Mouse (Mus musculus) retina, postnatal 7 days (tissue): Measurements from ENCODE around the gene Nisch.

Source experiments
- DNase-seq: peaks from one replicate; pipeline ENCODE4 v3.0.0-alpha.2; 2012; ENCODE audit warnings: low read depth, low spot score

Gene Nisch

DNA sequence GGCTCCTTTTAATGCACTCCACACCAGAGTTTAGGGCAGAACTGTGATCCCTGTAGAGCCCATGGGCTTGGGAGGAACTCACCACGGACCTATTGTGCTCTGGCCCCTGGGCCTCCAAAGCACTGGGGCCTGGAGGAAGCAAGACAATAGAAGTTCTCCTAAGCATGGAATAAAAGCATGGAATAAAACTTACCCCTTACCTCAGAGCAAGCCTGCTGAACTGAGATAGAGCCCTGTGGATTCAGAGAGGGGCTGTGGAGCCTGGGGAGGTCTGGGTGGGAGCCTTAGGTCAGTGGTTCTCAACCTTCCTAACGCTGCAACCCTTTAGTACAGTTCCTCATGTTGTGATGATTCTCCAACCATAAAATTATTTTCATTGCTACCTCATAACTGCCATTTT is at the start of gene Nisch:
Gene Nisch (minus strand): TSS at position 101 of the 400 bp plus-strand sequence.
- DNase-seq = no peak

GRCm38 (mm10) chr14:31260932-31261331 is 44.2 kb upstream of the Nisch start:
- no peak for DNase-seq

DNA sequence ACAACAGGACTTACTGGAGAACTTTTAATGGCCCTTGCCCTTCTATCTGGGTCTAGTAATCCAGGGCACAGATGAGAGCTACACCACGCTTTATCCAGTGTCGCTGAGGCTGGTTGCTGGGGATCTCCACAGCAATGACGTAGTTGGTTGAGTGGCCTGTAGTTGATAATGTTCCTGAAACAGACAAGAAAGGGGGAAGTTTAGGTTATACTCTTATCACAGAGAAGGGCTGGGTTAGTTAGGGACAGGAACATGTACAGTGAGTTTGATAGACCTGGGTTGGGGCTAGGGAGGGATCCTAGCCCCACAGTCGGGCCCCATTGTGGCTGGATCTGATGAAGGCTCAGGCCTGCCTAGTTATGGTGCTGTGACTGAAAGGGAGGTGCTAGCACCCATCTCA is 43.6 kb upstream of the Nisch start:
- DNase-seq = no peak

GRCm38 (mm10) chr14:31258476-31259050 is 41.8 kb upstream of the Nisch start:
- DNase-seq = no peak

GRCm38 (mm10) chr14:31252091-31252490 is 35.3 kb upstream of the Nisch start:
- no peak for DNase-seq

DNA sequence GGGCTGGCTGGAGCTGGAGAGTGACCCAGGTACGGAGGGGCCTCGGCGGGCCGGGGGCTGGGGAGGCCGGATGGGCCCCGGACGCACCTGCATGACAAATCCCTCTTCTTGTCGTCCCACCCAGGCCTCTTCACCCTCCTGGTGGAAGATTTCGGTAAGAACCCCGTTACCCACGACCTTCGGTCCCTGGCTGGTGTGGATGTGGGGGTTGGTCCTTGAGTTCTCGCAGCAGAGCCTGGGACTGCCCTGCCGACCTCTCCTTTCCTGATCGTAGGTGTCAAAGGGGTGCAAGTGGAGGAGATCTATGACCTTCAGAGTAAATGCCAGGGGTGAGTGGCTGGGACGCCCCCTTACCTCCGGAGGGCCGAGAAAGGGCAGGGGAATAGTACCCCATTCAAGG is 34.9 kb upstream of the Nisch start:
- no peak for DNase-seq

DNA sequence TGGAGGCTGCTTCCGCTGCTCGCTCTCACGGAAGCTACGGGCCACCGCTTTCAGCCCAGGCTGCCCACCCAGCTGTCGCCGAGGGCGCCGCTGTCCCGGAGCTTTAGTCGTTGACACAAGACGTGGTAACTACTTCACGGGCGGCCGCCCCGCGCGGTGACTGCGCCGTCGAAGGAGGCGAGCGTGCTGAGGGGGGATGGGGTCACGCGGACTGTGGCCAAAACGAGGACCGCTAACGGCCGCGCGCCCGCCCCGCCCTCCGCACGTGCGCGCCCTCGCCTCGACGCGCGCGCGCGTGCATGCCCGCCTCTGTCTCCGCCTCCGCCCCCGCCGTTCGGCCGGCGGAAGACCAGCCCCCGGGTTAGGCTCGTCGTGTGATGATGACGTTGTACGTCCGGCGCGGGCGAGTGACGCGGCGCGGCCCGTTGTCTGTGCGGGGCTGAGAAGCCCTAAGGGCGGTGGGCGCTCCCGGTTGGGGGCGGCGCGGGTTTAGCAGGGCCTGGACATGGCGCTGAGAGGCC is 34.4 kb upstream of the Nisch start, which contains the start of the genes Phf7 and Bap1:
Gene Phf7 (minus strand): TSS at position 234 of the 521 bp plus-strand sequence.
Gene Bap1 (plus strand): TSS at position 367 of the 521 bp plus-strand sequence.
- peak; percentile 93 for DNase-seq

- no peak for DNase-seq
Observed at GRCm38 (mm10) chr14:31250222-31251083, 33.7 kb upstream of the Nisch start.

- DNase-seq = no peak
Observed at GRCm38 (mm10) chr14:31248396-31248795, 31.6 kb upstream of the Nisch start.

DNA sequence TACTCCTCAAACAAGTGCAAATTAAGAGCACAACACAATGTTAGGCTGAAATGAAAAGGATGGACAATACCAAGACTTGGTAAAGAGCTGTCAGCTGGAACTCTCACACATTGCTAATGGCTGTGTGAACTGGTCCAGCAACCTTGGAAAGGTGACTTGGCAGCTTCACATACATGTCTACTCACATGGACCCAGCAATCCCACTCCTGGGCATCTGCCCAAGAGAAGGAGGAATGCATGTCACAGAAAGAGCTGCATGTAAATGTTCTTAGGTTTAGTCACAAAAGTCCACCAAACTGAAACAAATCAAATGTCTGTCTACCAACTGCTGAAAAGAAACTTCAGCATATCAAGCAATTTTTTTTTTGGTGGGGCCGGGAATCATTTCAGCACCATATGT is 29.2 kb upstream of the Nisch start:
- DNase-seq = no peak

- DNase-seq = no peak
Observed at GRCm38 (mm10) chr14:31244777-31245176, 28.0 kb upstream of the Nisch start.

GRCm38 (mm10) chr14:31240528-31240927 is 23.8 kb upstream of the Nisch start:
- no peak for DNase-seq

DNA sequence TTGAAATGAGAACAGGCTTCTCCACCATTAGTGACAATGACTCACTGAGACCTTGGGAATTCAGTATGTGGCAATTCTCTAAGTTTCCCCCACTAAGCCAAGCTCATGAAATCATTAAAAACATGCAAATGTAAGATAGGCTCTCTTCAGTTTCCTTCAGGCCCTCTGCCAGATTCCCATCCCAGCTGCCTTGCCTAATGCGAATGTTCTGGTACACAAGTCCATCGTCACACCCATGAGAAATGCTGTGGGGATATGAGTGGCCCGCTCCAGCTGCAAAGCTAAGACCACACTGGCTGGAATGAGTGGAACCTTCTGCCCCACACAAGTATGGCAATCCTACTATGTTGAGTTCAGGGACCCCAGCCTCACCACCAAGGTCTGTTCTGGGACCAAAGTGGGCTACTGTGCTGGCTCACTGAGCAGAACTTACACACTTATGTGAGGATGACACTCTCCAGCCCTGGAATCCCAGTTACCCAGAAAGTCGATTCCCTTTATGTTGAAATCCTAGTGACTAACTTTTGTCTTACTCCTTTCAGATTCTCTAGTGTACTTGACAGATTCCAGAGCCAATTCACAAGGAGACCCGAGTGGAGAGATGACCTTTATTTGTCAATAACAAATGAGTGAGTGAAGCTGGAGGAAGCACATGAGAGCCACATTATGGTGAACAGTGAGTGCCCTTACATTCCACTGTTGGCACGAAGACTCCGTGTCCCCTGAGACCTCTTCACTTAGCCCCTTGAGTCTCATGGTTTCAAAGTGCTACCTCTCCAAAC is 20.5 kb upstream of the Nisch start:
- no peak for DNase-seq

DNA sequence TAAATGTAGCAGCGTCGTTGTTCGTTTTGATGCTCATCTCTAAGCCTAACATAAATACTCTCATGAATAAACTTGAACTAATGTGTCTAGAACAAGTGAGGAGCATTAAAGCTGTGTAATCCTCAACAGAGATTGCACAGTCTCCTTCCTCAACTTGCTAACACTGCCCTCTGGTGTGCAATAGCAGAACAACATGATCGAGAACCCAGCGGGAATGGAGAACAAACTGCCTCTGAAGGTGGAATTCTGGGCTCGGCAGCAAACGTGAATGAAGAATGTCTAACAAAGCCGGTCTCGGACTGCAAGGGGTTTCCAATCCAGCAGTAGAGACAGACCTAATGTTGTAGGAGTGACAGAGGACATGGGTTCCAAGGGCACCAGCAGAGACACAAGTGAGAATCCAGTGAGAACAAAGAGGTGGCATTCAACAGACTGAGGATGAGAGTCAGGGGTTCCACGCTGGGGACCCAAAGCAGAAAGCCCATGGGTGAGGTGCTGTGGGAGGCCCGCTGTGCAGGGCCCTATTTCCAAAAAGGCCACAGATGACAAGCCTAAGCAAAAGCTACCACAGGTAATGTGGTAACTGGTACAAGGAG is 17.3 kb upstream of the Nisch start:
- peak; percentile 84 for DNase-seq

GRCm38 (mm10) chr14:31233070-31233995 is 16.6 kb upstream of the Nisch start:
- DNase-seq = no peak

DNA sequence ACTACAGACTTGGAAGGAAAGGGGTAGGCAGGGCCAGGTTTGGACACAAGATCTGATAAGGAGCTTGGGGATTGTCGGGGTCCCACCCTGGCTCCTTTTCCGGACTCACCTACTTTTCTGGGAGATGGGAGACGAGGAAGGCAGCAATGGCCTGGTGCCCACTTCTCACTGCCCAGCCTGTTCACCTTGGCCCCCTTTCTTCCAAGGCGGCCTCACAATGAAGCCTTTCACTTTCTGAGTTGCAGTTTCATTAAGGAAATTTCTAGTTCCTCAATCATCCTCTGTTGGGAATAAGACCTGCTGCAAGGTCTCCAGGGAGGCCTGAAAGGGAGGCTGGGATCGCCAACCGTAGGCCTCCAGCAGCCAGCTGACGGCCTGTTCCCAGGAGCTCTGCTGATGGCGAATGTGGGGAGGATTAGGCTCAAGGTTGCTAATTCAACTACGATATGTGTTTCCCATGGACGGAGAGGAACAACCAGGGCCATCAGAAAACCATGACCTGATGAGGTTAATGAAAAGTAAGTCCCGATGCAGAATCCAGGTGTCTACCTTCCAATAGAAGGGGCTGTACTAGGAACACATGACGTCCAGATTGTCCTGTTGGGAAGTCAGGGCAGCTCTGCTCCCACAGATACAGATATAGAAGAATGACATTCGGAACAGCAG is 15.8 kb upstream of the Nisch start:
- DNase-seq = no peak

- no peak for DNase-seq
Observed at GRCm38 (mm10) chr14:31230442-31230841, 13.7 kb upstream of the Nisch start.

DNA sequence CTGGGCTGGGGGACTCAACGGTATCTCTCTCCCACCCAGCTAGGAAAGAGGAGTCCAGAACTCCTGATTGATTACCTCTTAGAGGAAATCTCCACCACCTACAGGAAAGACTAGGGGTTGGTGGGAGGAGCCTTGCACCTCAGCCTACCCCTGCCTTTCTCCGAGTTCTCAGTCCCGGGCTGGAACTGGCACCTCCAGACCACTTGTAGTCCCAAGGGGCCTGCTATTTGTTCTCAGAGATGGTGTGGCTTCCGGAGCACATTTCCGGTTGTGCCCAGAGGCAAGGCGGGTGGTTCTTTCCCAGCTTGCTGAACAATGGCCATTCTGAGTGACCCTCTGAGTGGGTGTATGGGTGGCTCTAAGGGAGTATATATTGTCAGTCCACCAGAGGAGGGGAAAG is 11.5 kb upstream of the Nisch start:
- DNase-seq = no peak

DNA sequence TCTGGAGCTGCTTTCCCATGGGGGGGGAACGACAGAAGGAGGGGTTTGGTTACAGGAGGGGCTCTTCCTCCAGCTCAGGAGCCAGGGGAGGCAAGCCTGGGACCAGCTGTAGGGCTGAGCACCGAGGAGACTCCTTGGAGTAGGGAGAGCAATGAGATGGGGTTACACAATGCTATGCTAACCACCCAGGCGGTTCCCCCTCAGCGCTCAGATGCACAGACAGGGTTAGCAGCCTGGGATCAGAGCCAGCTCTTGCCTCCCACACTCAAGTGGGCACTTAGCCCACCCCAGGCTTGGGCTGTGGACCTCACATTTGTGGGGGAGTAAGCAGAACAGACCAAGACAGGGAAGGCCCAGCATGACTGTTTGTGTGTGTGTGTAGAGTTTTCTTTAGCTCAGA is 10.2 kb upstream of the Nisch start:
- no peak for DNase-seq

DNA sequence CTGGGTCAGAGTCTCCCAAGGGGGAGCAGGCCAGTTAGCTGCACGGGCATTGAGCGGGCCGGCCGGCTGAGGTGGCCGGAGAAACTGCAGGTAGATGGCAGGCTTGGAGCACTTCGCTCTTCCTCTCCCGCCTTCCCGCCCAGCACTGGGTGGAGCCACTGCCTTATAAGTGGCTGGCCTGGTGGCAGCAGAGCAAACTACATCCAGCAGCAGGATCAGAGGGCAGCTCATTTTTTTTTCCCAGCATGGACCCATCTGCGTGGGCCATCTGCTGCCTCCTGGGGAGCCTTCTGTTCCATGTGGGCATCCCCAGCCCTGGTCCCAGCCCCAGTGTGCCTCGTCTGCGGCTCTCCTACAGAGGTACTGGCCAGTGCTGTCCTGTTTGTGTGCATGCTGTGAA is 920 bp upstream of the Nisch start, which contains the start of gene Sema3g:
Gene Sema3g (plus strand): TSS at position 195 of the 400 bp plus-strand sequence.
- peak; percentile 63 for DNase-seq
